Mouse (Mus musculus) brown adipose tissue, adult 24 weeks (tissue): ENCODE results near the gene Neil3. TPM values are rescaled to one million over a fixed set of nuclear protein-coding genes. Genes with fewer than 3 reads are reported as not detected.

Experiments
- H3K27ac ChIP-seq: fragments of 200-500 bp; replicated peaks from 2 replicates; pipeline ENCODE4 v1.5.1; 2012; ENCODE audit warnings: low read depth, mild to moderate bottlenecking, low read length
- H3K4me1 ChIP-seq: fragments of 200-500 bp; 2 replicates; pipeline ENCODE4 v1.6.1; 2012; ENCODE audit warnings: low read length, mixed read lengths; ENCODE audit not compliant: control insufficient read depth, insufficient read depth, insufficient read length
- H3K4me3 ChIP-seq: fragments of 200-500 bp; 2 replicates; pipeline ENCODE4 v1.5.1; 2012; ENCODE audit warnings: low read depth, mild to moderate bottlenecking, low read length, moderate library complexity; ENCODE audit not compliant: insufficient read depth
- polyA plus RNA-seq: library from polyadenylated mRNA; stranded (reverse); fragments of >200 nt; gene quantifications from 2 replicates; pipeline ENCODE4 v1.2.4, GENCODE M21; 2012; ENCODE audit not compliant: missing spikeins, insufficient read depth, insufficient read length

The Neil3 gene
- polyA plus RNA-seq: not detected in 2 replicates

DNA sequence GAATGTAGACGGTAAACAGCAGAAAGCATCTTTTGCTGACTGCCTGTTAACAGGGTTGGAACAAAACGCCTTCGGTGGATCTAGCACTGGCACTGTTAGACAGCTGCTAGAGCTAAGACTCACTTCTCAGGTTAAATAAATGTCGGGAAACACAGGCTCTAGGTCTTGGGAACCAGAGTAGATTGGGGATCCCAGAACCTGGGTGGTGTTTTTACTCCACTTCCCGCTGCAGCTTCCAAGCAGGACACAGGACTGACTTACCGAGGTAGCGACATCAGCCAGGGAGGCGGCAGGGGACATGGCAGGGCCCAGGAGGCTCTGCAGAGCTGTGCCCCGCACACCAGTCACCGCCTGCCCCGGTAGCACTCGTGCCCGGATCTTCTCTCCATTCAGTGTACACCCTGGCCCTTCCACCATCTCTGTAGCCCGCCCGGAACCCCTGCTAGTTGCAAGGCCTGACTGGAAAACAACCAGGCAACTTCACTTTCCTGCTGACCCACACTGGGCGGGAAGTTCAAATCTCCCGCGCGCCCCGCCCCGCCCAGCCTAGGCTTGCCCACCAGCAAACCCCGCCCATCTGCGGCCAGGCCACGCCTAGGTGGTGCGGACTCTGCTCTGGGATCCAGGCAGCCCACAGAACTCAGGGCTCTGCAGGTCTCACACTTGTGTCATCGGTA, at the start of gene Neil3:
Gene Neil3 (minus strand): TSS at position 571 of the 677 bp plus-strand sequence.
- Histone ChIP-seq H3K4me3 (peak within 1 kb of the TSS; percentile 56), H3K27ac (no peak within 1 kb of the TSS), H3K4me1 (peaks cover 5% of the 10 kb centered on the region; the same call in 1 of the 2 replicates)

DNA sequence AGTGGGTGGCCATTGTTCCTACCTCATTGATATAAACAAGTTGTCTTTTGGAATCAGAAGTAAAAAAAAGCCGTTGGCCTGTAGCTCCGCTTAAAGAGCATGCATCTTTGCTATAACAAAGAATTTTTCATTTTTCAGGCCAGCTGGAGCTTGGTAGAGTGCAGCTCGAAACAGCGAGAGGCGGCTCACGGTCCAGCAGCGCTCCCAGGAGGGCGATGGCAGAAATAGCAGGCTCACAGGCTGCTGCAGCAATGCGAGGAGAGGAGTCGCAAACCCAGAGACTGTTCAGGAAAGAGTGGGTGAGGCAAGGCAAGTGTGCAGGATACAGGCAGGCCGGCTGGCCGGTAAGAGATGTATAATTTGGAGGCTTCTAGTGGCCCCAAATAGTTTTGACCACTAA, 42.0 kb upstream of the Neil3 start:
- Histone ChIP-seq H3K4me1 (no peaks in the 10 kb centered on the region), H3K4me3 (no peak overlapping the region), H3K27ac (no peak overlapping the region)

DNA sequence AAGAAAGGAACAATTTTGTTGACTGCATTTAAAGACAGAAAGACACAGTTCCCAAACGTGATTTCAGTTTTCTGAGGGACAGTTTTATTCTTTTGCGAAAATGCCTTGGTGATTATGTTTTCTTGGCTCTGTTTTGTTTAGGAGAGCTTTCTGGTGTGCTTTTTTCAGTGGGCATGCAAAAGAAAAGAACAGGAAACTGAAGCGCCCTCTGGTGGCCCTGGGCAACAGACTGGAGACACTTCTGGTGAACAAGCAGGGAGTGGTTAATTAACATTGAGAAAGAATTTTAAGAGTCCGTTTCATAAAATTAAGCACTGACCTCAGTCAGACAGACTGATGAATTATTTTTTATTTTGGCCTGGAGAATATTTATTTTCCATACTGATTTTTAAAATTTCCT, 25.1 kb upstream of the Neil3 start:
- no peaks in the 10 kb centered on the region for H3K4me1 ChIP-seq
- no peak overlapping the region for H3K4me3 ChIP-seq
- no peak overlapping the region for H3K27ac ChIP-seq

DNA sequence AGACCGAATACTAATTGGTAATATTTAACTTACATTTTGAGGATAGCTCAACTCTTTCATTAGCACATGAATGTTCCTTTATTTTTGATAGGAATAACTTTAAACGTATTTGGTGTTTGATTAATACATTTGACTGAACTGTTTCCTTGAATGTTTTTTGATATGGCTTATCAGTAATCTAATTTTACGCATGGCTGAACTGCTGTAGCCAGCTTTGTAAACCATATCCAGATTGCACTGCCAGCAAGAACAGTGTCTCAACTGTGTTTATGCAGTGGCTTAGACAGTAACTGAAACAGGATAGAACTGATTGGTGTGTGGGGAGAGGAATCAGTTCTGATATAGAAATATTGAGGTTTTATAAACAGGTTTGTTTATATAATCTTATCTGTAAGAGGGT, 22.6 kb upstream of the Neil3 start:
- no peaks in the 10 kb centered on the region for H3K4me1 ChIP-seq
- no peak overlapping the region for H3K4me3 ChIP-seq
- no peak overlapping the region for H3K27ac ChIP-seq

DNA sequence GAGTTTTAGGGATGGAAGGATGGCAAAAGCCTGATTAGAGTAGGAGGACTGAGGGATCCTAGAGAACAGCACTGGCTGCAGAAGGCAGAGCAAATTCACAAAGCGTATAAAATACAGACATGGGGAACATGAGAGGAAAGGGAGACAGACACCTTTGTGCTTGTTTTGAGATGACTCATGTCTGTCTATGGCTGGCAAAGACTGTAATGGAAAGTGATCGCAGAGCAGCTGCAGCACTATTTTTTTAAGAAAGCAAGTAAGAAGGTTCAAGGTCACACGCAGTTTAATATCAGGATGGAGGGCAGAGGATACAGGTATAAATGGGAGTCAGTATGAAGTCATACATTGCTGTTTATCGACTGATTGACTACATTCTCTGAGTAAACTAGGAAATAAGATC, 8.2 kb downstream of the Neil3 start:
- no peaks in the 10 kb centered on the region for H3K4me1 ChIP-seq
- H3K4me3 ChIP-seq: no peak overlapping the region
- H3K27ac ChIP-seq: no peak overlapping the region

DNA sequence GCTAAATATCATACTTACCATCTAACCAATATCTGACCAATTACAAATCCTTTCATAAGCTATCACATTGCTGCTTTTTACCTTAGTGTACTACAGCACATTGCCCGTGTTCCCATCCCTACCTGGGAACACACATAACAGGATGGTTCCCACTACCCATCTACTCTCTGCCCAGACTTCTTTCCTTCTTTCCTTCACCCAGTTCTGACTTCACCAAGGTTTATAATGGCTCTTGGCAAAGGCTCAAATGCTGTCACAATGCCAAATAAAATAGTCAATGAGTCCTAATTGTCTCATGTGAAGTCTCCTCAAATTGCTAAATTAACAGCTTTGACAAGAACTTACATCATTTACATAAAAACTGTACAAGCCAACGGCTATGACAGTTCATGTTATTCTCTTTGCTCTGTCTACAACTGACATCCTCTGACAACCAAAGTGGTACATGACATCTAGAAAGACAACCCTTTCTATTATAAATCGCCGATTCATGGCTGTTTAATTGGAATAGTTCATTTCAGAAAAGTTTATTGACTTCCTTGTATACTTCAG, 9.9 kb downstream of the Neil3 start:
- H3K4me3 ChIP-seq: no peak overlapping the region
- H3K4me1 ChIP-seq: no peaks in the 10 kb centered on the region
- H3K27ac ChIP-seq: no peak overlapping the region

DNA sequence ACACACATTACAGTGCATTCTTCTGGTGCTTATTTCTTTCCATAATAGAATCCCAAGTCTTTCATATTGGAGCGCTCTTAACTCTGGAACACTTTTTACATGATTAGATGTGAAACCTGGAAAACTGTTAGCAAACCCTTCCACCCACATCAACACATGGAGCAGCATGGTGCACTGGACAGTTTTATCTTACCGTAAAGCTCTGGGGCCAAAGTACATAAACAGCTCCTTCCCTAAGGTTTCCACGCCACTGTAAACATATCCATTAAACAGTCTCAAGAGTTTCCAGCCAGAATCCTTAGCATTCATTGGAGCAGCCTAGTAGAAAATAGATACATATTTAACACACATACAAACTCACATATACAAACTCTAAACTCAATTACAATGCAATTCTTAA, 15.4 kb downstream of the Neil3 start:
- H3K4me3 ChIP-seq: no peak overlapping the region
- no peak overlapping the region for H3K27ac ChIP-seq
- no peaks in the 10 kb centered on the region for H3K4me1 ChIP-seq

DNA sequence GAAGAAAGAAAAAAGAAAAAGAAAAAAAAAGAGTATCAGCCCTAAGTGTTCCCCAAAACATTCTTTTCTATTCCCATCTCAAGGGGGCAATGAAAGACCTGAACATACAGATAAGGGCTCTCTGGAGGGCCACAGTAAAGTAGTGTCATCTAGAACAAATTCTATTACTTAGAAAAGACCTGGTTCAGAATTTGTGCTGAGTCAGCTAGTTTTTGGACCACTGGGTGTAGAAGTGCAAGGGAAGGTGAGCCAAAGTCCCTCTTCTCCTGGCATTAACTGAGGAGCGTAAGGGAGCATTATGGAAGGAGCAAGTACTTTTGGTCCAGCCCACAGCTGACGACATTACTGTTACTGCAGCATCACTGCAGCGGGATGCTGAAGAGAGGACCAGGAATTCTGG, 19.7 kb downstream of the Neil3 start:
- no peaks in the 10 kb centered on the region for H3K4me1 ChIP-seq
- no peak overlapping the region for H3K27ac ChIP-seq
- H3K4me3 ChIP-seq: no peak overlapping the region

DNA sequence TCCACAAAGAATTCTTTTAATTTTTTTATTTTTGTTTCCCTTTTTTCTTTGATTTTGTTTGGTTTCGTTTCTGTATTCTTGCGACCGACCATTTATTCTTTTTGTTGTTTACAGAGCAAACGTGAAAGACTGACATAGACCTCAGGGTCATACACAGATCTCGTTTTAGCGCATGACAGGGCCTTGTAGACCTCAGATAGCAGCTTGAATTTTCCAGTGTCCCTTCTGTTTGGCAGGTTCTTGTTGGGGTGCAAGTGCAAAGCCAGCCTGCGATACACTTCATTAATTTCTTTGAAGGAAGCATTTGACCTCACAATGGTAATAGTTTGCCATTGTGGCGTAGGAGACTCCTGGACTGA, 24.6 kb downstream of the Neil3 start:
- Histone ChIP-seq H3K4me1 (no peaks in the 10 kb centered on the region), H3K27ac (no peak overlapping the region), H3K4me3 (no peak overlapping the region)

DNA sequence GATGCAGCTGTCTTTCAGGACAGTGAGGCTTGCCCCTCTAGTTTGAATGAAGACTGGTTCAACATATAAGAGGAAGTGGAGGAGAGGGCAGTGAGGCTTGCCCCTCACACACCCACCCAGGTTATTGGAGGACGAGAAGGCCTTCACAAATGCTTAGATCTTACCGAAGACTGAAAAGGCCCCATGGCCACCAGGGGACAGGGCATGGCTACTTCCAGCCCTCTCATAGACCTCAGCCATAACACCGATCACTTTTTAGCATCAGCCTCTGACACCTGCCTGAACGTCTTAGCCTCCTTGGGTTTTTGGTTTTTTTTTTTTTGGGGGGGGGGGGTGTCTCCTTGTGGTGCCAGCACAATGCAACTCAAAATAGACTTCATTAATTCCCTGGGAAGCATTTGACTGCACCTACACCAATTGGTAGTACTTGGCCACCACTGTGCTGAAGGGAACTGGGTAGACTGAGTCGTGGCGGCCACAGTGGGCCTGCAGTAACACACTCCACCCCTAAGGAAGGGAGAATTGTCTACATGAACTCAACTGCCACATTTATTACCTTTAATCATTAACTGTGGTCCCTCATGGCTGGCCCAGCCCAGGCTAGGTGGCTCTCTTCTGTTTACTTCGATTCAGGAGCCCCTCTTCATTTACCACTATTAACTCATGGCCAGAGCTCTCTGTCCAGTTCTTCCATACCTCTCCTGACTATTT, 25.1 kb downstream of the Neil3 start:
- Histone ChIP-seq H3K4me3 (no peak overlapping the region), H3K27ac (no peak overlapping the region), H3K4me1 (no peaks in the 10 kb centered on the region)

DNA sequence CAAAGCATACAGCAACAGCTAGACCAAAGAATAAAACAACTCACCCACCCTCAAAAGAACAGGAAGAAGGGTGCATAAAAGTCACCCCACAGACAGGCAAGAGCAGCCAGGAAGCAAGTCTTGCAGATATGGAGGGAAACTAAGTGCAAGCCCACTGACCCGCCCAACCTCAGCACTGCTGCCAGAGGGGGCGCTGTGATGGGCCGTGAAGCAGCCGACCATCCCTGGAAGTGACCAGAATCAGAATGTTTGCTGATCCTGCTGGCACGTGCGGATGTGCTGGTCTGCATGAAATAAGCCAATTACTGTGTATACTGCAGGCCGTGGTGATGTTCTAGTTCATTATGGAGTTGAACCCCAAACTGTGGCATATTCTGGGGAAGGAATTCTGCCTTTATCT, 26.6 kb downstream of the Neil3 start:
- H3K27ac ChIP-seq: no peak overlapping the region
- no peak overlapping the region for H3K4me3 ChIP-seq
- no peaks in the 10 kb centered on the region for H3K4me1 ChIP-seq

DNA sequence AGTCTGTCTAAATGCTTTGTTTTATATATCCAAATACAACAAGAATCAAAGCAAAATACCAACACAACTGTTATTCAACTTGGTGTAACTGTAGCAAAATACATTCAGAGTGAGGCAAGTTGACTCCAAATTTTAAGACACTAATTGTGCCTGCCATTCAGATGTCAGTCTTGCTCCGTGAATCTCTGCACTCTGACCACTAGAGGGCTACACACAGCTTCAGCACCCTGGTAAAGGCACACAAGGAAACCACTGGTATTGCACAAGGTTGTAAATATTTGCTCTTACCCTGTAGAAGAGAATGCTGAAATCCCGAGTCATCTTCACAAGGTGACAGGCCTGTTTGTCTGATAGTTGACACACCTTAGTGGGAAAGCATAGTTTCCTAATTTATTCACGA, 31.8 kb downstream of the Neil3 start:
- H3K4me3 ChIP-seq: no peak overlapping the region
- H3K4me1 ChIP-seq: no peaks in the 10 kb centered on the region
- H3K27ac ChIP-seq: no peak overlapping the region

DNA sequence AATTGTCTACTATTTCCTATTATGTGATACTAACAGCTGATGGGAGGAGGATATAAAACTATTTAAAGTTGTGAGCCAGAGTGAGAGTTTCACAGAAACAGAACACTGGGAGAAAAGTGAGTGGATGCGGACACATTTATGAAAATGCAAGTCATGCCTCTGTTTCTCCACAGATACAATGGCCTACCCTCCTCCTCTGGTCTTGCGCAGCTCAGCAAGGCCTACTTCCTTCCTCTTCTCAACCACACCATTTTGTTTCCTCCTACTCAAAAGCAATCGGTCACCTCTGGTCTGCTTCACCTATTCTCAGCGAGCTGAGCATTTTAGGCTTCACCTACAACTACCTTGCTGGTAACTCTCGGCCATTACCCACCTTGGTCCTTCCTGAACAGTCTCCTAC, 34.0 kb downstream of the Neil3 start:
- H3K27ac ChIP-seq: no peak overlapping the region
- no peaks in the 10 kb centered on the region for H3K4me1 ChIP-seq
- no peak overlapping the region for H3K4me3 ChIP-seq

DNA sequence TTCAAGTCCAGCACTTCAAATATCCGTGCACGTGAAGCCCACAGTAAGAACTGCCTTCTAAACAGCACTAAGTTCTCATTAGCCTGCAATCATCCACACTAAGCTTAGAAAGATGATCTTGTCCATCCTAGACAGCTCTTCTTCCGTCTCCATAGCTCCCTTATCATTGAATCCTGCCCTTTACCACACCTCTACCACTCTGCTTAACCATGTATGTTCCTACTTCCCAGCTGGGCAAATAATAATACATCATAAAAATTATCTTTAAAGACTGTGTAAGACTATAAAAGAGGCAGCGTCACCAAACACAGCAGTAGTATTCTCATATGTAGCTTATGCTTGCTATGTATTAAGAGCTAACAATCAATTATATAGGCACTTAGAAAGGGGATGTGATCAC, 35.2 kb downstream of the Neil3 start:
- Histone ChIP-seq H3K27ac (no peak overlapping the region), H3K4me1 (no peaks in the 10 kb centered on the region), H3K4me3 (no peak overlapping the region)

DNA sequence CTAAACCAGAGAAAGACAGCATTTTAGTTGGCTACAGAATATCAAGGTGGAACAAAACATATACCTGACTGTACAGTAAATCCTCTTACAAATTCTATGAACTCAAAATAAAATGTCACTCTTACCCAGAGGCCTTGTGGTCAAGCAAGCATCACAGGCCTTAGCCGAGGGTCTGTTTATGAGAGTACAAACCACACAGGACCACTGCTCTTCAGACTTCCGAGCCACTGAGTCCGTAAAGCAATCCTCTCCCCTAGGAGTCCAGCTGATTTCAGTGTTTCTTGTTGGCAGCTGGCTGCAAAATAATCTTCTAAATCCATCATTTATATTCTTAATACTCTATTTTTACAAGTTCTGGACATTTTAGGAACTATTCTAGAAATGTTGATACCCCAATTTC, 38.0 kb downstream of the Neil3 start:
- H3K4me3 ChIP-seq: no peak overlapping the region
- no peaks in the 10 kb centered on the region for H3K4me1 ChIP-seq
- H3K27ac ChIP-seq: no peak overlapping the region
